Mouse (Mus musculus): ENCODE data around the gene Olfr1412.

Gene Olfr1412

DNA sequence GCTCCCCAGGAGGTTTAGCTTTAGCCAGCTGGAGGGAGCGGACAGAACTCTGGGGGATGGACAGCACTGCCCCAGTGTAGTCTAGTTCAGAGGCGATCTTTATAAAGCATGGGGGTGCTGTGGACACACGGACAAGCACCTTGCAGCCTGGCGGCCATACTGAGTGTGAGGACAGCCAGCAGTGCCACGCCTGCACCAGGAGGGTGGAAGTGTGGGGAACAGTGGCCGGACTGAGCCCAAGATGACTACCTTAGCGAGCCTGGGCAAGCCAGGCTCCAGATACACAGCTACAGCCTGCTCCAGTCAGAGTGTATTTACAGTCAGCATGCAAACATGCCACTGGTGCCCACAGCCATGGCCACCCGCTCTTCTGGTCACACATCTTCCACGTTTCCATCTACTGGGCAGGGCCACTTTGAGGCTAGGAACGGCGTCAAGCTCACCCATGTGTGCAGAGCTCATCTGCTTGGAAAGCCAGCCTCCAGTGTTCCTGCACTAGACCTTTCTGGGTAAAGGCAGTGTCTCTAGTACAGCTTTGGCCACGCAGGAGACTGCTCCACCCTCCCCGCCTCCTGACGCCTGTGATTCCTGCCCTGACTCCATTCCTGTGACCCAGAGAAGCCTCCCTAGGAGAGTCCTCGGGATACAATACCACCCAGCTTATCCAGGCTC lies 52.1 kb downstream of the Olfr1412 start:
- DNase-seq (ENCODE audit: low read depth, low spot score), result no peak

- DNase-seq (ENCODE audit: low read depth, low spot score), result no peak
These were observed 52.6 kb downstream of the Olfr1412 start for GRCm38 (mm10) chr1:92638181-92638580.

DNA sequence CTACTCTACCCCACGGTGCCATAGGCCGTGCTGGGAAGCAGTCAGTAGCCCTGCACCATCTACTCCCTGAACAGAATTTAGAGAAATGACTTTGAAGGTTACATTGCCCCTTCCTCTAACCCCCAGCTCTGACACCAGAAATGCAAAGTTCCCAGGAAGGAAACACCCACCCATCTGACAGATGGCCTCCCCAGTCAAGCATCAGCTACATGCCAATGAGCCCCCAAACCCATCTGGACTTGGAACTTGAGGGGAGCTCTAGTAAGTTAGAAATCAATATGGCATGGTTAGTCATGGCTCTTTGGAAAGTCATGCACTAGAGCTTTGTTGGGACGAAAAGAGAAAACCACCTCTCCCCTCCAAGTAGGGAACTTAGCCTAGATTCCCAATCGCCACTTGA lies 53.2 kb downstream of the Olfr1412 start:
- no peak for DNase-seq (ENCODE audit: low read depth, low spot score)

GRCm38 (mm10) chr1:92640393-92640792 lies 54.8 kb downstream of the Olfr1412 start:
- DNase-seq (ENCODE audit: low read depth, low spot score), result no peak

Measured in mesoderm, embryonic 11.5 days (tissue).